Mouse (Mus musculus): ENCODE measurements around the gene Ccdc78. TPM values are rescaled to one million over a fixed set of nuclear protein-coding genes. Genes with fewer than 3 reads are reported as not detected.

The Ccdc78 gene
- 0.04 TPM in 1 of 2 replicates, not detected in the other for polyA plus RNA-seq (2012)

GRCm38 (mm10) chr17:25786280-25786679 lies at the start of gene Ccdc78:
Gene Ccdc78 (plus strand): TSS chr17:25786580.
- TF ChIP-seq GATA1 (IDR thresholded peaks at IDR 0.05; ENCODE audit: low read length): no peak

GRCm38 (mm10) chr17:25738861-25739260 lies 47.5 kb upstream of the Ccdc78 start:
- TF ChIP-seq GATA1 (IDR thresholded peaks at IDR 0.05; ENCODE audit: low read length): no peak

DNA sequence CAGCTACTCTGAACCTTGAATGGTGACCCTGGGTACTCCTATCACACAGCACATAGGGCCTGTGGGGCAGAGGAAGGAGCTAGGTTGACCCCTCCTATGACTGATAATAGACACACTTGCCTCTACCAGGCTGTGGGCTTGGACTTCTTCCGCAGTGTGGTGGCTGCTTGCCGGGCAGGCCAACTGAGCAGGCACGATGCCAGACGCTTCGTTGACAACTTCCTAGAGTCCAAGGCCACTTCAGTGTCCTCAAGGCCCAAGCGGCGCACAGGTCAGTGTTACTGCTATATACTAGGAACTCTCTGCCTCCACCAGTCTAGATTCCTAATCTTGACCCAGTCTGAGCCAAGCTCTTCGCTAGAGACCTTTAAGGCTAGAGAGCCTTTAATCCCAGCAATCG lies 42.5 kb upstream of the Ccdc78 start:
- TF ChIP-seq GATA1 (IDR thresholded peaks at IDR 0.05; ENCODE audit: low read length): no peak

DNA sequence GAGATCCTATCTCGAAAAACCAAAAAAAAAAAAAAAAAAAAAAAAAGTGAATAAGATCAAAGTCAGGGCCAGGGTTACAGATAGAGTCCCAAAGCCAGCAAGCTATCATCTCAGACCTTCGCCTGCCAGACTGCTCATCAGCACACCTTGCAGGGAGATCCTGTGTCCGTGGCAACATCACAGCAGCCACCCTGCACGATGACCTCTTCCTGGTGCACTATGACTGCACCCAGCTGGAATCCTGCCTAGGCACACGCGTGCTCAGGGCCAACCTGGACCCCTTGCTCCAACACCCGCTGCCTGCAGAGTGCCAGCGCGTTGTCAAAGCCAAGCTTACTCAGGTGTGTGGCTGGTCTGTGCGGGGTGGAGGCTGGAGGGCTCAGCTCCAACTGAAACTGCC lies 42.1 kb upstream of the Ccdc78 start:
- no peak for TF ChIP-seq GATA1 (IDR thresholded peaks at IDR 0.05; ENCODE audit: low read length)

DNA sequence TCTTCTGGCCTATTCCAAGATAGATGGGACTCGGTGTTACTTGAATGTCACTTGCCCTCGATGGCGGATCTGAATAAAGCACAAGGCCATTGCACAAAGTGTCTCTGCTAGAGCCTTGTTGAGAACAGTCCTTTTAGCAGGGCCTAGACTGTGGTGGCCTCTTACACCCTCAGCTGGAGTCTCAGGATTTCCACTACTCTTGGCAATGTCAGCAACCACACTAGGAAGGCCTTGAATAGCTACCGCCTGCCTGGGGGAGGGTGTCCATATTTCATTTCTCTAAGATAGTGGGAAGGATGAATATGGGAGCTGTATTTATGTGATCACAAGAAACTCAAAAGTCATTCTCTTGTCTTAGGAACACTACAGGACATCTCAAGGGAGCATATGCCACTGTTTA lies 38.1 kb upstream of the Ccdc78 start:
- TF ChIP-seq GATA1 (IDR thresholded peaks at IDR 0.05; ENCODE audit: low read length): no peak

GRCm38 (mm10) chr17:25749314-25749713 lies 37.1 kb upstream of the Ccdc78 start:
- TF ChIP-seq GATA1 (IDR thresholded peaks at IDR 0.05; ENCODE audit: low read length): no peak

GRCm38 (mm10) chr17:25751446-25751845 lies 34.9 kb upstream of the Ccdc78 start:
- TF ChIP-seq GATA1 (IDR thresholded peaks at IDR 0.05; ENCODE audit: low read length): no peak

GRCm38 (mm10) chr17:25754241-25754640 lies 32.1 kb upstream of the Ccdc78 start, which contains the start of gene Msln:
Gene Msln (minus strand): TSS chr17:25754378.
- no peak for TF ChIP-seq GATA1 (IDR thresholded peaks at IDR 0.05; ENCODE audit: low read length)

GRCm38 (mm10) chr17:25755086-25755485 lies 31.3 kb upstream of the Ccdc78 start:
- no peak for TF ChIP-seq GATA1 (IDR thresholded peaks at IDR 0.05; ENCODE audit: low read length)

DNA sequence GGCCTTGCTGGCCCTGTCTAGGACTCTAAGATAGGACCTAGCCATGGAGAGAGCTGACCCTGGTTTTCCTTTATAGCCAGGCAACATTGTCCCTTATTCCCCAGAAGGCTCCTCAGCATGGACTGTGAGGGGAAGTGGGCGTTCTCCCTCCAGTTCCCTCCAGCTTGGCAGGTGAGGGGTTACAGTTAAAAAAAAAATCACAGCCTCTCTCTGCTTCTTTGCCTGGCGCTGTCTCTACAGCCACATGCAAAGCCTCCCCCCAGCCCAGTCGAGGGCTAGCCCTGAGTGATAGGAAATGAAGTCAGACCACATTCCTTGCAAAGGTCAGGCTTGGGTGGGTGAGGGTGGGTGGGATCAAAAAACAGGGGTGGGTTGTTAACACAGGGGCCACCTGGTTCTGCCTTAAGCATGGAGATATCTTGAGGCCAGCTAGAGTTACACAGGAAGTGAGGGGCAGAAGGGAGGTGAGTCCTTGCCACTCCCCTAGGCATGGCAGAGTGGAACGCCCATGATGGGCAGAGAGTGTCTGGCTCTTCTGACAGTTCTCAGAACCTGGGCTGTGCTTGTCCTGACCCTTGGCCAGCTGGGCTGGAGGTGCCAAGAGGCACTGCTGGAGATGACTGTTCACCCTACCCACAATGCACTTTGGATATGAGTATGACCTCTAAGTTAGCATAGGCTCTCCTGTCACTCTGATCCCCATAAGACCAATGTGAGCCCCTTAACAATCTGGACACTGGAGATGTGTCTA lies 30.6 kb upstream of the Ccdc78 start:
- no peak for TF ChIP-seq GATA1 (IDR thresholded peaks at IDR 0.05; ENCODE audit: low read length)

GRCm38 (mm10) chr17:25756378-25757242 lies 29.8 kb upstream of the Ccdc78 start:
- TF ChIP-seq GATA1 (IDR thresholded peaks at IDR 0.05; ENCODE audit: low read length): no peak

DNA sequence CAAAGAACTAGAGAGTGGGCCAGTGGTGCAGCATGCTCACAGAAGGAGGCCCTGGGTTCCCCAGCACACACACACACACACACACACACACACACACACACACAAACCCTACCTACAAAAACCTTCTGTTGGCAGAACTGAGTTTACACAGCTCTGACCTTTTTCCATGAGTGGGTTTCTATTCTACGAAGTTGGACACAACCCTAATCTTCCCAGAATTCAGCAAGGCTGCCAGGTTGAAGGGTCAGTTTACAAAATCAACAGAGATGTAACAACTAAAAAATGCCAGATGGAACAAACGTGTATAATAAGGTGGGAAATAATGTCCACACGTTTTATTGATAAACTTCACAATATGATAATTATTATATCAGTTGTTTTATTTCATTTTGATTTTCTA lies 28.7 kb upstream of the Ccdc78 start:
- TF ChIP-seq GATA1 (IDR thresholded peaks at IDR 0.05; ENCODE audit: low read length): no peak

DNA sequence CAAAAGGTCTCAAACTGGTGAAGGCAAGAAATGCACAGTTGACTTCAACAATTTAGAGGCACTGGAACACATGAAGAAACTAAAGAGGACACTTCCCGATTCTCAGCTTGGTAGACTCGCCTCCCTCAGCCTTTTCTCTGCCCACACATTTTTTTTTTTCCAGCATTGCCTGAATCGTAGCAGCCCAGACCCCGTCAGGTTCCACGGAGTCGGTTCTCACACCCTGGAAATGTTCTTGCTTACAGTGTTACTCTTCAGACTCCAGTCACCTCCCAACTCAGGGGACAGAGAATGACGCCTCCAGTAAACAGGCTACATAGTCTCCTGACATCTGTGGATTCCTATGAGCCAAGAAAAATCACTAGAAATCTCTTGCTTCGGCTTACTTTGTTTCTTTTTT lies 26.2 kb upstream of the Ccdc78 start:
- TF ChIP-seq GATA1 (IDR thresholded peaks at IDR 0.05; ENCODE audit: low read length): no peak

DNA sequence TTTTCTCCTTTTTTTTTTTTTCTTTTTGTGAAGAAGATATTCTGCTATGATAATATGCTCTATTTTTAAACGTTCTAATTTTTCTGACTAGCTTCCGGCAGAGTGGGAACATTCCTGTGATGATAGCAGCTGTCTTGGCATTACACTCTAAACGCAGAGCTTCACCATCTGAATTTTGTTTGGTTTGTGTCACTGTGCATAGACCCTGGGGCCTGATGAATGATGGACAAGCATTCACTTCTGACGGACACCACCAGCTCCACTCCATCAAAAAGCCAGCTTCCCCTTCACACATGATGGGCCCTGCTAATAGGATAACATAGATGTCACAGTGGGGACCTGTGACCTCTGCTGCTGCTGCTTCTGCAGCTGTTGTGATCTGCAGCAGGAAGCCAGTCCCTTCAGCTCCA lies 24.8 kb upstream of the Ccdc78 start:
- TF ChIP-seq GATA1 (IDR thresholded peaks at IDR 0.05; ENCODE audit: low read length): no peak

DNA sequence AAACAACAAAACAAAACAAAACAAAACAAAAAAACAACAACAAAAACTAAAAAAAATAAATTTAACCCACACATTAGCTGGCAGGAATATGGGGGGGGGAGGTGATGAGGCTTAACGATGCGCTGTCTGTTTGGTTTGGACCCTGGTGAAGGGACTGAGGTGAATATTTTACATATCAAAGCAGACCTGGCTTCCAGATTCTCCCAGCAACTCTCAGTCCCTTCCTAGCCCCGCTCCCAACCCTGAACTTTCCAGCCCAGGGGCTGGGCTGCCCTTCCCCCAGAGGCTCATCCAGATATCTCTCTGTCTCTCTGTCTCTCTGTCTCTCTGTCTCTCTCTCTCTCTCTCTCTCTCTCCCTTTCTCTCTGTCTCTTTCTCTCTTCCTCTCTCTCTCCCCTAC lies 23.8 kb upstream of the Ccdc78 start:
- no peak for TF ChIP-seq GATA1 (IDR thresholded peaks at IDR 0.05; ENCODE audit: low read length)

DNA sequence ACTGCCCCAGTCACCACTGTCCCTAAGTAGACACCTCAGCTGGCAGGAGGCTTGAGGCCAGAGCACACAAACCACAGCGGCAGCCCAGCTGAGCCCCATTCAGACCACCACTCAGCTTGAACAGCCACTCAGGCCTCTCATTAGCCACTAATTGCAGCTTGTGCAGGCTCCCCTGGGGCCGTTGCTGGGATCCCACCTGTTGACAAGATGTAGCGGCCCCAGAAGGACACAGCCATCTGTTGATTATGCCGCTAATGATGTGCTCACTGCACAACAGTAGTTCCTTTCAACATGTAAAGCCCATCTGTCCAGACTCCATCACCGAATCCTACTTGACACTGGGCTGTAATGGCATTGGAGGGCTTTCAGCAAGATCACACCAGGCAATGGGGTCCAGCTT lies 20.5 kb upstream of the Ccdc78 start:
- no peak for TF ChIP-seq GATA1 (IDR thresholded peaks at IDR 0.05; ENCODE audit: low read length)

DNA sequence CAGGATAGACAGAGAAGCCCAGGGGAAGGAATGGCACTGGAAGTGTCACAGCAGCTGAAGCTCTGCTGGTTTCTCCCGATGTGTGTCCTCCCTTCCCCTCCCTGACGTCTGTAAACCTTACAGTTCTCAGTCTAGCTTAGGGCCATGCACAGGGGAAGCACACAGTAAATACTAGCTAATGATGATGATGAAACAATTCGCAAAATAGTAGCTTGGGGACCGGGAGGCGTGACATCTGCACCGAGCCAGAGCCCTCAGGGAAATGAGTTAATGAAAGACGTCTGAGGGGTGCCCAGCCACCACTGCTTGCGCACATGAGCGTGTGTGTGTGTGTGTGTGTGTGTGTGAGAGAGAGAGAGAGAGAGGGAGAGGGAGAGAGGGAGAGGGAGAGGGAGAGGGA lies 17.0 kb upstream of the Ccdc78 start:
- no peak for TF ChIP-seq GATA1 (IDR thresholded peaks at IDR 0.05; ENCODE audit: low read length)

Data from G1E-ER4 (cell line).